ENCODE assay signal across 8 mouse cellular contexts in the genomic region with DNA sequence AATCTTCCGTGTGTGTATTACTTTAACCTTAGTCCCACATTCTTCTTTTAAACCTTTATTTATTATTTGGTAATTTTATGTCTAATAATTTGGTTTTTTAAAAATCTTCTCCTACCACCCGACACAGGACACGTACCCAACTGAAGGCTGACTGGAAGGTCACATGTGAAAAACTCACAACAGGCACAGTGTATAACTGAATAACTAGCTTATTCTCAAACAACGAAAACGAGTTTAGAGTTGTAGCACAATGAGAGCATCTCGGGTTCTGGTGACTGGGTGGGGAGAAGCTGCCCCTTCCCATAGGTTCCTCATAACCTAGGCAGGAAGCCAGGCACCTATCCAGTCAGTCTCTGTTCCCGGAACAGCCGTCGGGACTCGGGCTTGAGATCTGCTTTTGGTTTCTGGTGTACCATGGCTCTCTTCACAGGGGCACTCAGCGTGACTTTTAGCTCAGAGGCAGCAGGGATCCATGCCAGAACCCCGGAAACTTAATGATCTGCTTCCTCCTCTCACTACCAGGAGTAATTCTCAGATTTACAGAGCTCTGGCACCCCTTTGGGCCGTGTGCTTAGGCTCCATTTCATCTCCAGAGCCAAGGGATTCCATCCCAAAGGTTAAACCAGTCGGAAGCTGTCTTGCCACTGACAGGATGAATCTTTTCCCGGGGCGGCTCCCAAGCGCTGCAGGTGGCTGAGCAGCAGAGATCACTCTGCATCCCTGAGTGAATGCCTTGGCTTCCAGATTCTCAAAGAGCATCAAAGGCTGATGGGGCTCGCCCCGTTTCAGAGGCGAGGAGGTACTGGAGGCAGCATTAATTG.
DNase-seq lines count a peak whose midpoint lies in the region; ATAC-seq and TF ChIP-seq lines count a peak whose summit lies in the region.

No protein-coding gene starts in this region.

- no peaks in the 10 kb centered on the region for H3K9me3 ChIP-seq in forebrain, postnatal 0 days (ENCODE audit: low read length)
- no peaks in the 10 kb centered on the region for H3K9me3 ChIP-seq in hindbrain, embryonic 11.5 days (ENCODE audit: control insufficient read depth, low read length)
- H3K9me3 ChIP-seq in stomach, embryonic 15.5 days: no peaks in the 10 kb centered on the region

- no peaks in the 10 kb centered on the region for H3K27me3 ChIP-seq in forebrain, postnatal 0 days (ENCODE audit: insufficient read depth, low read length)
- H3K27me3 ChIP-seq in hindbrain, embryonic 11.5 days (ENCODE audit: control insufficient read depth, insufficient read depth, low read length): 0 out of 2 replicates have a peak, but pooled peaks cover 2% of the 10 kb centered on the region
- no peaks in the 10 kb centered on the region for H3K27me3 ChIP-seq in stomach, embryonic 15.5 days (replicated peaks)

- H3K9ac ChIP-seq in forebrain, postnatal 0 days: peak overlapping the region; percentile 26
- H3K9ac ChIP-seq in hindbrain, embryonic 11.5 days (ENCODE audit: low read depth, low read length): 0 out of 2 replicates have a peak overlapping the region, but pooled peaks have one; percentile 4
- no peak overlapping the region for H3K9ac ChIP-seq in stomach, embryonic 15.5 days

- no peaks in the 10 kb centered on the region for H3K36me3 ChIP-seq in forebrain, postnatal 0 days (ENCODE audit: insufficient read depth)
- no peaks in the 10 kb centered on the region for H3K36me3 ChIP-seq in hindbrain, embryonic 11.5 days (ENCODE audit: control insufficient read depth, insufficient read depth, low read length)
- H3K36me3 ChIP-seq in stomach, embryonic 15.5 days: no peaks in the 10 kb centered on the region

- no peak for TF ChIP-seq CTCF in forebrain, postnatal 0 days (IDR thresholded peaks at IDR 0.05; ENCODE audit: low read depth)

- H3K27ac ChIP-seq in forebrain, postnatal 0 days (ENCODE audit: low read depth, low read length): peak overlapping the region; percentile 57
- no peak overlapping the region for H3K27ac ChIP-seq in hindbrain, embryonic 11.5 days (ENCODE audit: low read depth, low read length)
- no peak overlapping the region for H3K27ac ChIP-seq in stomach, embryonic 15.5 days

- no peaks in the 10 kb centered on the region for H3K4me1 ChIP-seq in forebrain, postnatal 0 days (ENCODE audit: insufficient read depth)
- H3K4me1 ChIP-seq in hindbrain, embryonic 11.5 days (replicated peaks; ENCODE audit: control insufficient read depth, insufficient read depth, low read length): peaks cover 3% of the 10 kb centered on the region; the same call in 1 of the 2 replicates
- H3K4me1 ChIP-seq in stomach, embryonic 15.5 days: peaks cover 10% of the 10 kb centered on the region

- peak; percentile 61 for ATAC-seq in forebrain, postnatal 0 days
- ATAC-seq in hindbrain, embryonic 11.5 days (ENCODE audit: low FRiP score): peak; percentile 41
- no peak for ATAC-seq in stomach, embryonic 15.5 days (ENCODE audit: insufficient read depth, low FRiP score, low read depth)

- peak; percentile 55 for DNase-seq in MEL-GATA-1-ER (ENCODE audit: extremely low read depth, low read depth)
- peak; percentile 63 for DNase-seq in brain, adult 2 months (ENCODE audit: low read depth, low spot score)
- DNase-seq in forebrain, postnatal 0 days: no peak
- peak; percentile 35 for DNase-seq in hindbrain, embryonic 11.5 days (ENCODE audit: low spot score)
- peak; percentile 37 to 42 for DNase-seq in layer of hippocampus, postnatal 36 days
- peak; percentile 33 for DNase-seq in mesoderm, embryonic 11.5 days (ENCODE audit: low read depth, low spot score)
- DNase-seq in spleen, adult 18-20 months: no peak

- peak overlapping the region; percentile 68 for H3K4me2 ChIP-seq in forebrain, postnatal 0 days (ENCODE audit: low read depth)
- H3K4me2 ChIP-seq in hindbrain, embryonic 11.5 days (replicated peaks; ENCODE audit: low read depth, low read length): peak overlapping the region; percentile 35
- H3K4me2 ChIP-seq in stomach, embryonic 15.5 days: peak overlapping the region; percentile 61

- 12% methylated on average over 20 of the region's 20 CpGs for WGBS in forebrain, postnatal 0 days
- WGBS in hindbrain, embryonic 11.5 days: 20% methylated on average over 20 of the region's 20 CpGs
- WGBS in stomach, embryonic 15.5 days: 12% methylated on average over 20 of the region's 20 CpGs

- H3K4me3 ChIP-seq in forebrain, postnatal 0 days (ENCODE audit: low read depth, low read length): peak overlapping the region; percentile 34
- H3K4me3 ChIP-seq in hindbrain, embryonic 11.5 days (ENCODE audit: low read depth, low read length): peak overlapping the region; percentile 17
- H3K4me3 ChIP-seq in stomach, embryonic 15.5 days (replicated peaks): peak overlapping the region; percentile 29

Comparison
In these comparisons a context has a peak if more than half of its experiments do, and no peak if none do; other contexts are left out.
1. DNase-seq: peak in MEL-GATA-1-ER (single experiment), brain, adult 2 months (single experiment), hindbrain, embryonic 11.5 days (single experiment), layer of hippocampus, postnatal 36 days (2 of 2) and mesoderm, embryonic 11.5 days (single experiment); none in forebrain, postnatal 0 days (single experiment) and spleen, adult 18-20 months (0 of 2).
2. Peak in every context shown above with its lines, with median percentiles within 50 percentile points of each other: H3K4me2 ChIP-seq and H3K4me3 ChIP-seq.